Mouse (Mus musculus) forebrain, postnatal 0 days (tissue): Measurements from ENCODE around the gene 2410131K14Rik. TPM values are rescaled to one million over a fixed set of nuclear protein-coding genes. Genes with fewer than 3 reads are reported as not detected.

Experiments used
- ATAC-seq: fragments of 200-750 bp; cut with Nextera tagmentation; 2 replicates; pipeline ENCODE4 v1.8.0; 2017; ENCODE audit warnings: mild to moderate bottlenecking, moderate library complexity
- DNase-seq: peaks from one replicate; pipeline ENCODE4 v3.0.0-alpha.2; 2015
- H3K27ac ChIP-seq: fragments of 300-500 bp; sonication (generic); 2 replicates; pipeline ENCODE4 v1.5.1; 2014; ENCODE audit warnings: low read depth, mild to moderate bottlenecking, antibody characterized with exemption, low read length, moderate library complexity, mixed read lengths
- H3K27me3 ChIP-seq: fragments of 300-500 bp; sonication (generic); 2 replicates; pipeline ENCODE4 v1.6.1; 2014; ENCODE audit warnings: mild to moderate bottlenecking, low read length, mixed read lengths; ENCODE audit not compliant: insufficient read depth
- H3K36me3 ChIP-seq: fragments of 300-500 bp; sonication (generic); 2 replicates; pipeline ENCODE4 v1.6.1; 2014; ENCODE audit warnings: mild to moderate bottlenecking, moderate library complexity; ENCODE audit not compliant: insufficient read depth
- H3K4me1 ChIP-seq: fragments of 300-500 bp; sonication (generic); 2 replicates; pipeline ENCODE4 v1.6.1; 2014; ENCODE audit warnings: antibody characterized with exemption; ENCODE audit not compliant: insufficient read depth
- H3K4me2 ChIP-seq: fragments of 300-500 bp; sonication (generic); 2 replicates; pipeline ENCODE4 v1.6.1; 2014; ENCODE audit warnings: low read depth, mild to moderate bottlenecking, moderate library complexity
- H3K4me3 ChIP-seq: fragments of 300-500 bp; sonication (generic); 2 replicates; pipeline ENCODE4 v1.5.1; 2014; ENCODE audit warnings: low read depth, low read length, mixed read lengths
- H3K9ac ChIP-seq: fragments of 300-500 bp; sonication (generic); 2 replicates; pipeline ENCODE4 v1.6.1; 2014; ENCODE audit warnings: mild to moderate bottlenecking
- H3K9me3 ChIP-seq: fragments of 300-500 bp; sonication (generic); 2 replicates; pipeline ENCODE4 v1.6.1; 2016; ENCODE audit warnings: low read length
- CTCF ChIP-seq: sonication (generic); IDR thresholded peaks from 2 replicates; pipeline ENCODE4 v1.5.1; 2016; ENCODE audit warnings: antibody characterized with exemption, control low read depth, low read depth
- WGBS: fragments of 180-500 bp; shearing (Covaris S2); extraction: QIAGEN DNeasy Blood & Tissue Kit; methylation state at CpG from one replicate; pipeline ENCODE4 v1.1.7; 2014; 5-methylcytosine and 5-hydroxymethylcytosine counted together
- polyA plus RNA-seq: library from polyadenylated mRNA; unstranded; fragments of >200 nt; fragmentation: Nextera tagmentation; extraction: Ambion mirVana; gene quantifications from 2 replicates; pipeline ENCODE4 v1.2.1, GENCODE M21; 2015
- total RNA-seq: library from RNA; depleted of rRNA; stranded (reverse); fragments of >200 nt; gene quantifications from 2 replicates; pipeline ENCODE4 v1.2.3, GENCODE M21; 2014

2410131K14Rik gene
- total and polyA plus RNA-seq, 2 experiments from 2014 or later: 19.1 to 31.2 TPM

DNA sequence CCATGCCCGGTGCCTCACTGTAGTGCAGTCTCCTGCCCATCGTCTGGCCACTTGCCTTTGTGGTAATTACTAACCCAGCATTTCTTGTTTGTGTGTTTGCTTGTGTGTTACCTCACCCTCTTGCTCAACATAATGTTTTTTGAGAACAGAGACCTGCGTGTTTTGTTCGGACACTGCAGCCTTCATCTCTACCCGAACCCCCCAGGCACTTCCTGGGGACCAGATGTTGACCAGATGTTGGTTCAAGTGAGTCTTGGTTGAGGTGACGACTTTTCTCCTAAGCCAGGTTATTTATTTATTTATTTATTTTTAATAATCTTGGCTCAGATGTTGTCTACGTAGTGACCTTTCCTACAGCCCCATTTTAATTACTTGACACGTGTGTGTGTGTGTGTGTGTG, 2.4 kb downstream of the 2410131K14Rik start:
- no peak overlapping the region for H3K4me2 ChIP-seq
- 93% methylated on average over 8 of the region's 8 CpGs for WGBS
- no peak for TF ChIP-seq CTCF
- H3K9me3 ChIP-seq: no peaks in the 10 kb centered on the region
- H3K4me3 ChIP-seq: no peak overlapping the region
- no peak overlapping the region for H3K27ac ChIP-seq
- H3K4me1 ChIP-seq: peaks cover 19% of the 10 kb centered on the region; the same call in 1 of the 2 replicates
- ATAC-seq (no peak), DNase-seq (no peak)
- no peaks in the 10 kb centered on the region for H3K27me3 ChIP-seq
- H3K9ac ChIP-seq: no peak overlapping the region
- H3K36me3 ChIP-seq: peaks cover 11% of the 10 kb centered on the region

DNA sequence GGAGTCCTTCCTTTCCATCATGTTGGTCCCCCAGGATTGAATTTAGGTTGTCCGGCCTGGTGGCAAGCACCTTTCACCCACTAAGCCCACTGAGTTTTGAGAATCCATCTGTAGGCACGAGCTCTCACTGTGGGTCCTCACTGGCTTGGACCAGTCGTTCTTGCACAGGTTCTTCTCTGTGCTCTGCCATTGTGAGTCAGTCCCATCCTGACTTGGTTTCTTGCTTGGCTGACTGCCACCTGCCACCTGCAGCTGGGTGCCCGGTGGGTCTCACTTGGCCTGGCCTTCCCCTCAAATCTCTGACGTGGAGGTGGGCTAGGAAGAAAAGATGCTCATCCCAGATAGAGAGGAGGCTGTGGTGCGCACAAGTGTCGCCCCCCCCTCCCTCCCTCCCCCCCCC, 6.0 kb downstream of the 2410131K14Rik start:
- Histone ChIP-seq H3K4me3 (no peak overlapping the region), H3K27me3 (no peaks in the 10 kb centered on the region), H3K36me3 (peaks cover 8% of the 10 kb centered on the region; the same call in 1 of the 2 replicates), H3K27ac (no peak overlapping the region), H3K9ac (no peak overlapping the region), H3K4me2 (no peak overlapping the region), H3K4me1 (0 out of 2 replicates have a peak, but pooled peaks cover 7% of the 10 kb centered on the region), H3K9me3 (no peaks in the 10 kb centered on the region)
- DNase-seq (no peak), ATAC-seq (no peak)
- 59% methylated on average over 5 of the region's 7 CpGs for WGBS
- TF ChIP-seq CTCF: no peak

DNA sequence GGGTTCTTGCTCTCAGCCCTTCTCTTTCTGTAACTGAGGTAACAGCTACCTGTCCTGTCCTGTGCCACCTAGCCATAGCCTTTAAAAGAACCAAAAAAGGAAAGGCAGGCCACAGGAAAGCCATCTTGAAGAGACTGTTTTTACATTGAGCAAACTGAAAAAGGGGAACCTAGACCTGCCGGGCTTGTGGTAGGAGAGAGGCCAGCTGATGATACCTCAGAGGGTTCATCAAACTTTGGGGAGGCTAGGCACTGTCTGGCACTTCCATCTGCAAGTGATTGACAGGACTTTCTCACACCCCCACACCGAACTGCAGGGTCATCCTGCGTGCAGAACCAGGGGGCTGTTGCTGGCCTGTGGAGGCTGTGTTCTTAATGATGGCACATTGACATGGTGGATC, 8.5 kb downstream of the 2410131K14Rik start:
- Histone ChIP-seq H3K9ac (no peak overlapping the region), H3K27ac (no peak overlapping the region), H3K27me3 (no peaks in the 10 kb centered on the region), H3K4me1 (no peaks in the 10 kb centered on the region), H3K36me3 (peaks cover 16% of the 10 kb centered on the region), H3K9me3 (no peaks in the 10 kb centered on the region), H3K4me2 (no peak overlapping the region), H3K4me3 (no peak overlapping the region)
- no peak for DNase-seq
- 86% methylated on average over 3 of the region's 3 CpGs for WGBS
- no peak for ATAC-seq
- no peak for TF ChIP-seq CTCF

DNA sequence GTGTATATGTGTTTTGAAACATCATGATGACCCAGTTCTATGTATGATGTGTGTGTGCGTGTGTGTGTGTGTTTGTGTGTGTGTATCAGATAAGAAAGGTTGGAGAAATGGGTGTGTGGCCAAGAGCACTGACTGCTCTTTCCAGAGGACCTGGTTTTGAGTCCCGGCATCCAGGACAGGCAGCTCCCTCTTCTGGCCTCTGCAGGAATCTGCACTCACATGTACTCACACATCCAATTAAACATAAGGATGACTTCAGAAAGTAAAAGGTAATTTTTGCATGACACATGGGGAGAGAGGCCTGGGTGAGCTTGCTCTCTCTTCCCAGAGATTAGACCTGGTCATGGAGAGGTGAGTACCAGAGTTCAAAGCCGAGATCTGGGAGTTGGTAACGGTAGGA, 12.0 kb downstream of the 2410131K14Rik start:
- Histone ChIP-seq H3K9me3 (no peaks in the 10 kb centered on the region), H3K4me3 (no peak overlapping the region), H3K36me3 (peaks cover 47% of the 10 kb centered on the region), H3K9ac (no peak overlapping the region), H3K27ac (no peak overlapping the region), H3K4me2 (no peak overlapping the region), H3K27me3 (no peaks in the 10 kb centered on the region), H3K4me1 (no peaks in the 10 kb centered on the region)
- WGBS: 98% methylated on average over 4 of the region's 4 CpGs
- DNase-seq: no peak
- ATAC-seq: no peak
- no peak; the same call in 1 of the 2 replicates for TF ChIP-seq CTCF

DNA sequence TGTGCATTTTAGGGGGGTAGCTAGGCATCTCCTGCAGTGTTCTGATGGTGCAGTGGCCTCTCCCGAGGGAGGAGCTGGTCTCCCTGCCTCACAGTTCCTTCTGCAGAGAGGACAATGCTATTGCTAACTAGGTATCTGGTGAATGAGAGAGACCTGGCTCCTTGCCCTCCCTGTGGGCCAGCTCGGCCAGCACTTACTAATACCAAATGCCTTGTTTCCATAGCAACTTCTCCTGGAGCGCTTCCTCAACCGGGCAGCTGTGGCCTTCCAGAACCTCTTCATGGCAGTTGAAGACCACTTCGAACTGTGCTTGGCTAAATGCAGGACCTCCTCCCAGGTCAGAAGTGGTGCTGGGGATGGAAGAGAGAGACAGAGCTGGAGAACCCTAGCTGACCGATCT, 14.1 kb downstream of the 2410131K14Rik start:
- Histone ChIP-seq H3K27ac (no peak overlapping the region; the same call in 1 of the 2 replicates), H3K4me3 (no peak overlapping the region), H3K4me1 (no peaks in the 10 kb centered on the region), H3K9me3 (no peaks in the 10 kb centered on the region), H3K27me3 (no peaks in the 10 kb centered on the region), H3K36me3 (peaks cover 61% of the 10 kb centered on the region), H3K4me2 (no peak overlapping the region), H3K9ac (no peak overlapping the region)
- ATAC-seq (peak; percentile 32), DNase-seq (no peak)
- TF ChIP-seq CTCF: no peak
- 37% methylated on average over 6 of the region's 6 CpGs for WGBS

DNA sequence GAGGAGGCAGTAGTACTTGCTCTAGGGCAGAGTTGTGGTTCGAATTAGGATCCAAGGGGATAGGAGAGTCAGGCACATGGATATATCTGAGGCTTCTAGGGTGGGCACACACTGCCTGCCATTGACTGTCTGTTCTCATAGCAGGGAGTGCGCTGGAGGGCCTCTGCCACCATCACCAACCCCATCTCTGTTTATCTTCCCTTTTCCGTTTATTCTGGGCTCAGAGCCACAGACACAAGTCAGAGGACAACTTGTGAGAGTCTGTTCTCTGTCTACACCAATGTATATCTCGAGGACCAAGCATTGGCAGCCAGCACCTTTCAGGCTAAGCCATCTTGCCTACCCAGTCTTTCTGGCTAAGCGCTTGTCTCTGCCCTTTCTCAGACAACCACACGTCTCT, 14.6 kb downstream of the 2410131K14Rik start:
- Histone ChIP-seq H3K36me3 (peaks cover 65% of the 10 kb centered on the region), H3K27me3 (no peaks in the 10 kb centered on the region), H3K4me3 (no peak overlapping the region), H3K9ac (no peak overlapping the region), H3K27ac (no peak overlapping the region), H3K4me1 (no peaks in the 10 kb centered on the region), H3K4me2 (no peak overlapping the region), H3K9me3 (no peaks in the 10 kb centered on the region)
- DNase-seq (no peak), ATAC-seq (0 out of 2 replicates have a peak, but pooled peaks have one; percentile 3)
- no peak for TF ChIP-seq CTCF
- WGBS: 82% methylated on average over 6 of the region's 6 CpGs

DNA sequence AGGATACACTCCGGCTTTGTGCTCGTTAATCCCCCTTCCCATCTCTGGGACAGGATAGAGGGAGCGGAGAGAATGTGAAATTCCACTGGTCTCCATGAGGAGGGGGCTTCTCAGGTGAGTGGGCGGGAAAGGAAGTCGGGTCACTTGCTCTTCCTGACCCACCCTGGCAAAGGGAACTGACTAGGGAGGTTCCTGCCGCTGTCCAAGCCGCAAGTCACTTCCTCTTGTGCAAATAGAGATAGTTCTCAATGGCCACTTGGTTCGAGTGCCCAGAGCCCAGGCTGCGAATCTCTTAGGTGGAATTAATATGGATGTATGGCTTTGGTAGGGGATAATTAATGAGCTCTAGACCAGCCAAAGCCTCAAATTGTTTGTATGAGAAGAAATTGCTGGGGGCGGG, 15.0 kb downstream of the 2410131K14Rik start:
- no peak overlapping the region for H3K4me3 ChIP-seq
- ATAC-seq: no peak
- no peaks in the 10 kb centered on the region for H3K27me3 ChIP-seq
- no peak for TF ChIP-seq CTCF
- peaks cover 65% of the 10 kb centered on the region for H3K36me3 ChIP-seq
- no peak for DNase-seq
- no peaks in the 10 kb centered on the region for H3K4me1 ChIP-seq
- H3K9me3 ChIP-seq: no peaks in the 10 kb centered on the region
- H3K4me2 ChIP-seq: no peak overlapping the region
- H3K9ac ChIP-seq: no peak overlapping the region
- 84% methylated on average over 10 of the region's 10 CpGs for WGBS
- H3K27ac ChIP-seq: no peak overlapping the region
